Mouse (Mus musculus) urinary bladder, postnatal 36 days (tissue): ENCODE data around the gene Ablim1.

Experiments
- DNase-seq, 2 experiments: peaks; one replicate each; pipeline ENCODE4 v3.0.0; 2022; ENCODE audit warnings: low spot score in 2 of 2, mixed read lengths in 1 of 2

Ablim1 gene

GRCm38 (mm10) chr19:57103360-57103958 is 211.3 kb downstream of the Ablim1 start:
- DNase-seq, result no peak

- no peak for DNase-seq
Observed at GRCm38 (mm10) chr19:57101986-57102385, 212.7 kb downstream of the Ablim1 start.

- no peak for DNase-seq
Observed at GRCm38 (mm10) chr19:57100753-57101446, 213.8 kb downstream of the Ablim1 start.

GRCm38 (mm10) chr19:57099986-57100385 is 214.7 kb downstream of the Ablim1 start:
- DNase-seq, result no peak

GRCm38 (mm10) chr19:57099094-57099357 is 215.7 kb downstream of the Ablim1 start:
- DNase-seq, result no peak

GRCm38 (mm10) chr19:57098241-57099093 is 216.3 kb downstream of the Ablim1 start:
- DNase-seq, result peak in 1 of 2 experiments; percentile 58

GRCm38 (mm10) chr19:57095340-57095739 is 219.4 kb downstream of the Ablim1 start:
- no peak for DNase-seq

GRCm38 (mm10) chr19:57093698-57094004 is 221.1 kb downstream of the Ablim1 start:
- DNase-seq, result no peak

GRCm38 (mm10) chr19:57092958-57093697 is 221.6 kb downstream of the Ablim1 start:
- no peak for DNase-seq

GRCm38 (mm10) chr19:57091278-57091677 is 223.4 kb downstream of the Ablim1 start:
- DNase-seq, result no peak

GRCm38 (mm10) chr19:57088804-57089369 is 225.8 kb downstream of the Ablim1 start:
- no peak for DNase-seq

GRCm38 (mm10) chr19:57084520-57085166 is 230.1 kb downstream of the Ablim1 start:
- DNase-seq, result no peak

GRCm38 (mm10) chr19:57083887-57084286 is 230.8 kb downstream of the Ablim1 start:
- no peak for DNase-seq

- no peak for DNase-seq
Observed at GRCm38 (mm10) chr19:57083183-57083555, 231.6 kb downstream of the Ablim1 start.

GRCm38 (mm10) chr19:57082454-57083182 is 232.1 kb downstream of the Ablim1 start:
- DNase-seq, result no peak

- no peak for DNase-seq
Observed at GRCm38 (mm10) chr19:57081536-57081935, 233.2 kb downstream of the Ablim1 start.

- no peak for DNase-seq
Observed at GRCm38 (mm10) chr19:57079606-57079981, 235.1 kb downstream of the Ablim1 start.

- no peak for DNase-seq
Observed at GRCm38 (mm10) chr19:57078867-57079605, 235.7 kb downstream of the Ablim1 start.

GRCm38 (mm10) chr19:57077826-57078699 is 236.7 kb downstream of the Ablim1 start:
- DNase-seq, result no peak
